Mouse (Mus musculus): ENCODE results near the gene Pik3cb. TPM values are rescaled to one million over a fixed set of nuclear protein-coding genes. Genes with fewer than 3 reads are reported as not detected.

The Pik3cb gene
- polyA plus RNA-seq, 1 experiment from 2014 or later: 2.9 TPM

DNA sequence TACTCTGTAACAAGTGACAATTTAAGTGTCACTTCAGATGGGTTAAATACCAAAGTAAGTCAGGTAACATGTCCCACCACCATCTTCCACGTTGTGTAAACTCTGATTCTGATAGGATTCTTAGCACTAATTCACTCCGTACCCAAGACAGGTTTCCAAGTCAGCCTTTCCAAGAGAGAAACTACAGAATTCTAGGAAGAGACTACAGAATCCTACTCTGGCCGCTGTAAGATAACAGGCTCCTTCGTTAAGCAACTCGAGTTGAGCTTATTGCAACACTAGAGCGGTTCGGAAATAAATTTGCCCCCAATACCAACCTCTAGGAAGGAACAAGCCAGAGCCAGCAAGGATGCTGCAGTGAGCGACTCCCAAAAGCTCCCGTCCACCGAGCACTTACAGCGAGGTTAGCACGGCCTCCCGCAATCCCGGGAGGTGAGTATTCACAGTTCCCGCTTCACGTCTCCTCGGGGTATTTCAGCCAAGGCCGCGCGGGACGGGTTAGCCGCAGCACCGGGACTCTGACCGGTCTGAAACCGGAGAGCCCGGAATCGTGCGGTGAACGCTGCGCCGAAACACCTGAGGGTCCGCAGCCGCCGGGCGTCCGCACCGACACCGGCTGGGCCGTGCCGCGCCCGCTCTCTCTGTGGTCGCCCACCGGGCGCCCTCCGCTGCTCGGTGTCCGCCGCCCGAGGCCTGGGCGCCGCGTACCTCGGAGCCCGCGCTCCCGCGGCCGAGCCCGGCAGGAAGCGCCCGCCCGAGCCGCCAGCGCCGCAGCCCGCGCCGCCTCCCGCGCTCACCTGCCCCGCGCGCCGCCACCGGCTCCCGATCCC lies 1.0 kb downstream of the Pik3cb start:
- peak; percentile 84 for ATAC-seq
- WGBS: under 1% methylated on average over 52 of the region's 77 CpGs
- H3K9me3 ChIP-seq (ENCODE audit: control insufficient read depth, low read length): no peaks in the 10 kb centered on the region
- H3K9ac ChIP-seq (ENCODE audit: low read depth, low read length): peak overlapping the region; percentile 93
- H3K4me3 ChIP-seq (ENCODE audit: low read length): peak overlapping the region; percentile 87
- H3K4me2 ChIP-seq (ENCODE audit: low read length): peak overlapping the region; percentile 73
- H3K27ac ChIP-seq (ENCODE audit: low read depth, low read length): peak overlapping the region; percentile 96
- no peaks in the 10 kb centered on the region for H3K27me3 ChIP-seq (replicated peaks; ENCODE audit: control insufficient read depth, insufficient read depth, low read length)
- H3K36me3 ChIP-seq (ENCODE audit: control insufficient read depth, insufficient read depth, low read length): no peaks in the 10 kb centered on the region
- peaks cover 16% of the 10 kb centered on the region for H3K4me1 ChIP-seq (ENCODE audit: control insufficient read depth, insufficient read depth, low read depth, low read length)

DNA sequence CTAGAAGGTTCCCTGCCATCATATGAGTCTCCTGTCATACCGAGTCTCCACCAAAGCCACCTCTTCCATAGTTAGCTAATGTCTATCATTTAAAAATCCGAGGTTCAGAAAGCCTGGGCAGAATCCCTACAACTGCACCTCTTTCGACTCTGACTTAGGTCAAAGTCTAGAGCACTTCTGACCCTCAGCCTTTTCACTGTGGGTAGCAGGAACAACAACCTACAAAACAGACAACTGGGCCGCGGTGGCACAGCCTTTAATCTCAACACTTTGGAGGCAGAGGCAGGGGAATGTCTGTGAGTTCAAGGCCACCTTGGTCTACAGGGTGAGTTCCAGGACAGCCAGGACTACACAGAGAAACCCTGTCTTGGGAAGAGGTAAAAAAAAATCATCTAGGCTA lies 3.1 kb downstream of the Pik3cb start:
- no peak overlapping the region for H3K4me3 ChIP-seq (ENCODE audit: low read length)
- no peaks in the 10 kb centered on the region for H3K27me3 ChIP-seq (replicated peaks; ENCODE audit: control insufficient read depth, insufficient read depth, low read length)
- H3K9me3 ChIP-seq (ENCODE audit: control insufficient read depth, low read length): no peaks in the 10 kb centered on the region
- 85% methylated on average over 5 of the region's 5 CpGs for WGBS
- H3K4me1 ChIP-seq (ENCODE audit: control insufficient read depth, insufficient read depth, low read depth, low read length): peaks cover 16% of the 10 kb centered on the region
- H3K27ac ChIP-seq (ENCODE audit: low read depth, low read length): no peak overlapping the region
- no peak overlapping the region for H3K4me2 ChIP-seq (ENCODE audit: low read length)
- no peak for ATAC-seq
- H3K9ac ChIP-seq (ENCODE audit: low read depth, low read length): no peak overlapping the region
- H3K36me3 ChIP-seq (ENCODE audit: control insufficient read depth, insufficient read depth, low read length): no peaks in the 10 kb centered on the region

DNA sequence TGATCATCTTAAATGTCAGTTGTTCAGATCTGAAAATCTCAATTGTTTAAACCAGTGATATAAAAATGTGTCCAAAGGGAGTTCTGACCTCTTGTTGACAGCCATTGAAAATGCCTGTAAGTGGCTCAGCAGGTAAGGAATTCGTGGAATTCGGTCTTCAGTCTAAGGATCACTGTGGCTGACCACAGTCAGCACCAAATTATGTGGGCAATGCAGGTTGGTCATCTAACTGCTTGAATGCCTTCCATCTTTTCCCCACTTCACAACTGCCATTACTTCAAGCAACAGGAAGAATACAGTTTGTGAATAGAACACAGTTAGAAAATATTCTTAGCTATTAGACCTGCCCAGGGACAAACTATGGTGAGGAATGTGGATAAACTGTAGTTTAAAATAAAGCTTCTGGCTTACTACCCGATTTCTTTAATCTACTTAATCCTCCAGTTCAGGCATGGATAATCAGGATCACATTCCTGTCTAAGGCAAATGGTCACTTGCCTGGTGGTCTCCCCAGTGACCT lies 8.4 kb downstream of the Pik3cb start:
- 45% methylated on average over 3 of the region's 3 CpGs for WGBS

DNA sequence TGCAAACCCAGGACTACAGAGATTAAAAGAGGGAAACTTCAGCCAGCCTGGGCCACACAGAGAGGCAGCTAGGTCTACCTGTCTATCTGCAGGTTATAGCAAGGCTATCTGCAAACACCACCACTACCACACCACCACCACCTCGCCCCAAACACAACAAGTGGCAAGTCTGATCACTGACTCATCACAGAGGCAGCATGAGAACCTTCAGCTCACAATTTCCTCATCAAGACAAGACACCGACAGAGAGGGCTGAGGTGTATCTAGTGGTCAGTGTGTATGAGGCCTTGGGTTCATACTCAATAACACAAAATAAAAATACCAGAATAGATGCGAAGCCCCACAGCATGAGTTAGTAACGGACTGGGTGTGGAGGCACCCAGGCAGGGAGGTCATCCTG lies 9.3 kb downstream of the Pik3cb start:
- Histone ChIP-seq H3K4me1 (ENCODE audit: control insufficient read depth, insufficient read depth, low read depth, low read length) (no peaks in the 10 kb centered on the region), H3K9ac (ENCODE audit: low read depth, low read length) (no peak overlapping the region), H3K27ac (ENCODE audit: low read depth, low read length) (no peak overlapping the region), H3K4me2 (ENCODE audit: low read length) (no peak overlapping the region), H3K4me3 (ENCODE audit: low read length) (no peak overlapping the region), H3K36me3 (ENCODE audit: control insufficient read depth, insufficient read depth, low read length) (no peaks in the 10 kb centered on the region), H3K9me3 (ENCODE audit: control insufficient read depth, low read length) (no peaks in the 10 kb centered on the region), H3K27me3 (replicated peaks; ENCODE audit: control insufficient read depth, insufficient read depth, low read length) (no peaks in the 10 kb centered on the region)
- ATAC-seq: no peak
- 90% methylated on average over 4 of the region's 4 CpGs for WGBS

More for the DNA sequence above, 8.4 kb downstream of the Pik3cb start:
- no peak overlapping the region for H3K4me2 ChIP-seq (ENCODE audit: low read length)
- H3K9me3 ChIP-seq (ENCODE audit: control insufficient read depth, low read length): no peaks in the 10 kb centered on the region
- H3K36me3 ChIP-seq (ENCODE audit: control insufficient read depth, insufficient read depth, low read length): no peaks in the 10 kb centered on the region
- no peak overlapping the region for H3K9ac ChIP-seq (ENCODE audit: low read depth, low read length)
- no peaks in the 10 kb centered on the region for H3K4me1 ChIP-seq (ENCODE audit: control insufficient read depth, insufficient read depth, low read depth, low read length)
- no peak overlapping the region for H3K4me3 ChIP-seq (ENCODE audit: low read length)
- H3K27ac ChIP-seq (ENCODE audit: low read depth, low read length): no peak overlapping the region
- ATAC-seq: no peak
- H3K27me3 ChIP-seq (replicated peaks; ENCODE audit: control insufficient read depth, insufficient read depth, low read length): no peaks in the 10 kb centered on the region

DNA sequence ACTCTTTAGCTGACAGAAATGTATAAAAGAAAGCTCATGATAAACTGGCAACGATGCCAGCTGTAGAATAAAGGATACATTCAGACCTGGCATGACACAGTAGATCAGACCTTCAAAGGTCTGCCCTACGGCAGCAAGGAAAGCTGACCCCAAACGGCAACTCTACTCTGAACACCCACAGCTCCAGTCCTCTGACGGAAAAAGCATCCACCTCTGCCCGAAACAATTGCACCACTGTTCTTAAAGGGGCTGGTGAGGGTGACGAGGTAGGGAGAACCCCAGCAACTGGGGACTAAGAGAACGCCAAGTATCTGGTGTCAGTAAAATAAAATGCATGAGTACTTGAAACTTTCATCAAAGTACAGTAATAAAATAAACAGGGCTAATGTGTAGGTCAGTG lies 12.8 kb downstream of the Pik3cb start:
- no peak overlapping the region for H3K27ac ChIP-seq (ENCODE audit: low read depth, low read length)
- 74% methylated on average over 7 of the region's 7 CpGs for WGBS

DNA sequence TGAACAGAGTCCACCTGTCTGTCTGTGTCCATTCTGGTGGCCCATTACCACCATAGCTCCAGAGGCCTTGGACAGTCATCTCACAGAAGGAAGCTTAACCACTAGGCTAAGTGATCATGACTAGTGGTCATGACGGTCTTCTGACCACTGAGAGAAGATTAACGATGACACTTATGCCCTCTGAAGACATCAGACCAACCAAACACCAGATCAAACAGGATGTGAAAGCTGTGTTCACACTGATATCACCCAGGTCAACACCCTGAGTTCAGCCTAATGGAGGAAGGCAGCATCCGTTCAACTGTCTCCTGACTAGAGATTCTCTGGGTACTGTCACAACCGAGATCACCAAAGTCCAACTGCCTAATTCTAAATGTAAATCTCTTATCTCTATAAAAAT lies 17.7 kb downstream of the Pik3cb start:
- Histone ChIP-seq H3K4me3 (ENCODE audit: low read length) (no peak overlapping the region), H3K9ac (ENCODE audit: low read depth, low read length) (no peak overlapping the region), H3K4me1 (ENCODE audit: control insufficient read depth, insufficient read depth, low read depth, low read length) (no peaks in the 10 kb centered on the region), H3K27me3 (replicated peaks; ENCODE audit: control insufficient read depth, insufficient read depth, low read length) (no peaks in the 10 kb centered on the region), H3K36me3 (ENCODE audit: control insufficient read depth, insufficient read depth, low read length) (no peaks in the 10 kb centered on the region), H3K4me2 (ENCODE audit: low read length) (no peak overlapping the region), H3K27ac (ENCODE audit: low read depth, low read length) (no peak overlapping the region), H3K9me3 (ENCODE audit: control insufficient read depth, low read length) (no peaks in the 10 kb centered on the region)
- WGBS: 89% methylated on average over 4 of the region's 4 CpGs
- ATAC-seq: no peak

More for the DNA sequence above, 12.8 kb downstream of the Pik3cb start:
- H3K36me3 ChIP-seq (ENCODE audit: control insufficient read depth, insufficient read depth, low read length): no peaks in the 10 kb centered on the region
- no peaks in the 10 kb centered on the region for H3K4me1 ChIP-seq (ENCODE audit: control insufficient read depth, insufficient read depth, low read depth, low read length)
- H3K9ac ChIP-seq (ENCODE audit: low read depth, low read length): no peak overlapping the region
- no peak overlapping the region for H3K4me2 ChIP-seq (ENCODE audit: low read length)
- H3K9me3 ChIP-seq (ENCODE audit: control insufficient read depth, low read length): no peaks in the 10 kb centered on the region
- no peak for ATAC-seq
- H3K27me3 ChIP-seq (replicated peaks; ENCODE audit: control insufficient read depth, insufficient read depth, low read length): no peaks in the 10 kb centered on the region
- H3K4me3 ChIP-seq (ENCODE audit: low read length): no peak overlapping the region

DNA sequence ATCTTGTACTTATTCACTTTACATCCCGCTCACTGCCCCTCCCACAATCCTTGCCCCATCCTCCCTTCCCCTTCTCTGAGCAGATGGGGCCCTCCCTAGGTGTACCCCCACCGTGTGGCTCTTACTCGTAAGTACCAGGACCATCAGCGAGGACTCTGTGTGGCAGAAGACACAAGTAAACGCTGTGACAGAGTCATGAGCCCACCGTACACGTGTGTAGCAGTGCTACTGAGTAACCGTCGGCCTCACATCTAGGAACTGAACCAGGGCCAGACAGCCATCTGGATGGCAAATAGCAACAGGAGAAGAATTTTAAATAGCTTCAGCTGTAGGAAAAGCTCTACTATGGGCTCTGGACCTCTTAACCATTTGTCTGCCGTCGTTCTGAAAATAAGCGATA lies 28.0 kb downstream of the Pik3cb start:
- ATAC-seq: peak; percentile 81
- 50% methylated on average over 12 of the region's 12 CpGs for WGBS
- no peak overlapping the region for H3K27ac ChIP-seq (ENCODE audit: low read depth, low read length)

DNA sequence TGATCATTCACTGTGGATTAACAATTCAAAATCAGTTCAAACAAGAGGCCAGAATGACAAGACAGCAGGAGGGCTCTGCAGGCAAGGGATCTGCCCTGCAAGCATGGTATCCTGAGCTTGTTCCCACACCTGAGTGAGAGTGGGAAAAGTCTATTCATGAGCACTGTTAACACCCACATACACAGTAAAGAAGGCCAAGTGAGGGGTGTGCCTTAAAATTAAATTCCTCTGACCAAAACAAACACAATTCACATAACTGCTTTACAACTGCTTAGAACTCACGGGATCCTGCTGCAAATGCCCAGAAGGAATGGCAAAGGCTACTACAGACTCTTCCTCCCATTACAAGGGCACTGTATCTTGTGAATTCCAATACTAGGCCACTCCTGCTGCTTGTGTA lies 29.3 kb downstream of the Pik3cb start:
- Histone ChIP-seq H3K27ac (ENCODE audit: low read depth, low read length) (no peak overlapping the region), H3K4me2 (ENCODE audit: low read length) (no peak overlapping the region), H3K4me1 (ENCODE audit: control insufficient read depth, insufficient read depth, low read depth, low read length) (peaks cover 15% of the 10 kb centered on the region), H3K36me3 (ENCODE audit: control insufficient read depth, insufficient read depth, low read length) (no peaks in the 10 kb centered on the region), H3K9ac (ENCODE audit: low read depth, low read length) (no peak overlapping the region), H3K27me3 (replicated peaks; ENCODE audit: control insufficient read depth, insufficient read depth, low read length) (no peaks in the 10 kb centered on the region), H3K4me3 (ENCODE audit: low read length) (no peak overlapping the region), H3K9me3 (ENCODE audit: control insufficient read depth, low read length) (0 out of 2 replicates have a peak, but pooled peaks cover 4% of the 10 kb centered on the region)
- no peak for ATAC-seq
- WGBS: 52% methylated on average over 1 of the region's 1 CpGs

More for the DNA sequence above, 28.0 kb downstream of the Pik3cb start:
- no peaks in the 10 kb centered on the region for H3K9me3 ChIP-seq (ENCODE audit: control insufficient read depth, low read length)
- H3K36me3 ChIP-seq (ENCODE audit: control insufficient read depth, insufficient read depth, low read length): no peaks in the 10 kb centered on the region
- H3K9ac ChIP-seq (ENCODE audit: low read depth, low read length): no peak overlapping the region
- H3K4me3 ChIP-seq (ENCODE audit: low read length): no peak overlapping the region
- 0 out of 2 replicates have a peak overlapping the region, but pooled peaks have one; percentile 10 for H3K4me2 ChIP-seq (ENCODE audit: low read length)
- H3K27me3 ChIP-seq (replicated peaks; ENCODE audit: control insufficient read depth, insufficient read depth, low read length): no peaks in the 10 kb centered on the region
- H3K4me1 ChIP-seq (ENCODE audit: control insufficient read depth, insufficient read depth, low read depth, low read length): peaks cover 15% of the 10 kb centered on the region

DNA sequence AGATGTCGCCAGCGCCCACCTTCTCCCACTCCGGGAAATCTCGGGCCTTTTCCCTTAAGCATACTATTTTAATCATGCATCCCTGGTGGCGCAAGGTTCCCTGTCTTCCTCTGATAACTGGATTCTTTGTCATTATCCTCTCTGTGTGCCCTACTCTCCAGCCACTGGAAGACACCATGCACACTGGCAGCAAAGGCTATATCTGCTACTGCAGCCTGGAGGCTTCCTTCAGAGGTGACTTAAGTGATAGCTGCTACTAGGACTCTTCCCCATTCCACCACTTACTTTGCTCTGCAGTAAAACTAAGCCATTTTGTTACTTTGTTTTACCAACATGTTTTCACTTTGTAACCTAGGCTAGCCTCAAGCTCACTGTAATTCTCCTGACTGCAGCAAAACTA lies 30.2 kb downstream of the Pik3cb start:
- H3K27ac ChIP-seq (ENCODE audit: low read depth, low read length): no peak overlapping the region
- no peak overlapping the region for H3K4me2 ChIP-seq (ENCODE audit: low read length)
- no peaks in the 10 kb centered on the region for H3K27me3 ChIP-seq (replicated peaks; ENCODE audit: control insufficient read depth, insufficient read depth, low read length)
- H3K36me3 ChIP-seq (ENCODE audit: control insufficient read depth, insufficient read depth, low read length): peaks cover 6% of the 10 kb centered on the region; the same call in 1 of the 2 replicates
- peaks cover 9% of the 10 kb centered on the region for H3K9me3 ChIP-seq (ENCODE audit: control insufficient read depth, low read length)
- no peak for ATAC-seq
- no peak overlapping the region for H3K4me3 ChIP-seq (ENCODE audit: low read length)
- no peak overlapping the region for H3K9ac ChIP-seq (ENCODE audit: low read depth, low read length)
- peaks cover 15% of the 10 kb centered on the region for H3K4me1 ChIP-seq (ENCODE audit: control insufficient read depth, insufficient read depth, low read depth, low read length)
- 48% methylated on average over 5 of the region's 5 CpGs for WGBS

Data from hindbrain, embryonic 16.5 days (tissue).